Comparison of ENCODE assay signal across 8 mouse cellular contexts in genomic region chr1:64118285-64119170, GRCm38 (mm10). TPM values are rescaled to one million over a fixed set of nuclear protein-coding genes. Genes with fewer than 3 reads are reported as not detected.
DNase-seq lines count a peak whose midpoint lies in the region; ATAC-seq and TF ChIP-seq lines count a peak whose summit lies in the region.

No protein-coding gene starts in this region.

- H3K4me3 ChIP-seq in left cerebral cortex, adult 2 months: peak overlapping the region; percentile 71
- peak overlapping the region; percentile 91 for H3K4me3 ChIP-seq in heart, embryonic 16.5 days (ENCODE audit: low read length)
- H3K4me3 ChIP-seq in midbrain, embryonic 13.5 days (replicated peaks): peak overlapping the region; percentile 79

- peak overlapping the region; percentile 74 for H3K4me2 ChIP-seq in heart, embryonic 16.5 days (ENCODE audit: low read depth, low read length)
- peak overlapping the region; percentile 74 for H3K4me2 ChIP-seq in midbrain, embryonic 13.5 days (replicated peaks)

- peak overlapping the region; percentile 91 for H3K9ac ChIP-seq in heart, embryonic 16.5 days (ENCODE audit: low read length)
- peak overlapping the region; percentile 94 for H3K9ac ChIP-seq in midbrain, embryonic 13.5 days (replicated peaks)

- no peak; the same call in 1 of the 2 replicates for TF ChIP-seq CTCF in left cerebral cortex, adult 2 months (IDR thresholded peaks at IDR 0.05)

- no peaks in the 10 kb centered on the region for H3K9me3 ChIP-seq in heart, embryonic 16.5 days (replicated peaks; ENCODE audit: control insufficient read depth, low read length)
- no peaks in the 10 kb centered on the region for H3K9me3 ChIP-seq in midbrain, embryonic 13.5 days

- peak; percentile 33 for ATAC-seq in common myeloid progenitor, adult 5-6 weeks (replicated peaks; ENCODE audit: low read depth, poor library complexity, severe bottlenecking)
- no peak for ATAC-seq in heart, embryonic 16.5 days (replicated peaks; ENCODE audit: extremely low read depth, insufficient read depth, low FRiP score)
- no peak for ATAC-seq in midbrain, embryonic 13.5 days

- no peak for DNase-seq in left cerebral cortex, adult 2 months (ENCODE audit: extremely low spot score in 1 of 2, low spot score in 2 of 2)
- no peak for DNase-seq in left cerebral cortex, adult 11 months (ENCODE audit: low spot score)
- peak; percentile 39 to 57 for DNase-seq in kidney, postnatal 25 days
- DNase-seq in thymus, postnatal 10 days (ENCODE audit: low spot score in 2 of 2): no peak
- DNase-seq in ovary, postnatal 36 days (ENCODE audit: low spot score): no peak

- H3K27ac ChIP-seq in left cerebral cortex, adult 2 months: peak overlapping the region; percentile 98
- H3K27ac ChIP-seq in heart, embryonic 16.5 days (ENCODE audit: low read length): peak overlapping the region; percentile 98
- peak overlapping the region; percentile 100 for H3K27ac ChIP-seq in midbrain, embryonic 13.5 days

- no peaks in the 10 kb centered on the region for H3K36me3 ChIP-seq in heart, embryonic 16.5 days (ENCODE audit: control insufficient read depth, insufficient read depth)
- no peaks in the 10 kb centered on the region for H3K36me3 ChIP-seq in midbrain, embryonic 13.5 days

- no peaks in the 10 kb centered on the region for H3K27me3 ChIP-seq in heart, embryonic 16.5 days (ENCODE audit: control insufficient read depth, insufficient read depth, low read length)
- H3K27me3 ChIP-seq in midbrain, embryonic 13.5 days: no peaks in the 10 kb centered on the region

- WGBS in heart, embryonic 16.5 days: 37% methylated on average over 6 of the region's 6 CpGs
- 42% methylated on average over 6 of the region's 6 CpGs for WGBS in midbrain, embryonic 13.5 days

- H3K4me1 ChIP-seq in heart, embryonic 16.5 days (ENCODE audit: control insufficient read depth, insufficient read depth, low read length): peaks cover 31% of the 10 kb centered on the region
- peaks cover 62% of the 10 kb centered on the region for H3K4me1 ChIP-seq in midbrain, embryonic 13.5 days (replicated peaks)

- intact Hi-C loops in left cerebral cortex, adult 2 months (cut with DNase I): loop anchor here (1.0 to 5.0 kb wide), 4 partner anchors 30 to 153 kb away; no protein-coding TSS in a partner anchor

RNA-seq across cellular contexts. Expression of gene Klf7, which starts 3.6 kb away (rescaled TPM):
- total RNA-seq in left cerebral cortex, adult 2 months (2021): 10 to 100 TPM; 41.1 to 46.5 TPM
- 5.1 and 6.4 TPM in 2 replicates for total RNA-seq in common myeloid progenitor, adult 5-6 weeks (2017)
- polyA plus RNA-seq in heart, embryonic 16.5 days (2015; fragmentation: Nextera tagmentation; extraction: Ambion mirVana): 16.3 and 18.0 TPM in 2 replicates
- polyA plus RNA-seq in midbrain, embryonic 13.5 days (2015; fragmentation: Nextera tagmentation; extraction: Ambion mirVana): 84.5 and 92.2 TPM in 2 replicates

Comparison
In these comparisons a context has a peak if more than half of its experiments do, and no peak if none do; other contexts are left out.
1. DNase-seq: peak in kidney, postnatal 25 days (2 of 2); none in left cerebral cortex, adult 2 months (0 of 2), left cerebral cortex, adult 11 months (single experiment), thymus, postnatal 10 days (0 of 2) and ovary, postnatal 36 days (single experiment).
2. Peak in every context shown above with its lines, with median percentiles within 50 percentile points of each other: H3K27ac ChIP-seq and H3K4me3 ChIP-seq.